Mouse (Mus musculus) MEL (cell line): ENCODE results near the gene Emilin2.

Experiments used
- CTCF ChIP-seq, 3 experiments: IDR thresholded peaks in 2 of 3; conservative IDR thresholded peaks in 1 of 3; 2 replicates each; pipeline ENCODE4 v1.5.1; 2011 to 2012; ENCODE audit warnings: low read length in 3 of 3, low read depth in 2 of 3, mild to moderate bottlenecking in 2 of 3, improper control_type of control experiment in 1 of 3, inconsistent platforms in 1 of 3, mixed read lengths in 1 of 3, moderate library complexity in 1 of 3; ENCODE audit not compliant: control insufficient read depth in 1 of 3, insufficient read depth in 1 of 3, poor library complexity in 1 of 3, severe bottlenecking in 1 of 3
- EP300 ChIP-seq, 2 experiments: IDR thresholded peaks; 2 replicates each; pipeline ENCODE4 v1.6.1; 2011; ENCODE audit warnings: improper control_type of control experiment in 2 of 2, low read length in 2 of 2, low read depth in 1 of 2, mild to moderate bottlenecking in 1 of 2
- KAT2A ChIP-seq: conservative IDR thresholded peaks from 2 replicates; pipeline ENCODE4 v1.6.1; 2012; ENCODE audit warnings: low read depth, low read length, improper control_type of control experiment, inconsistent platforms
- MAX ChIP-seq: IDR thresholded peaks from 2 replicates; pipeline ENCODE4 v1.6.1; 2011; ENCODE audit warnings: low read length, improper control_type of control experiment
- MAZ ChIP-seq: IDR thresholded peaks from 2 replicates; pipeline ENCODE4 v1.6.1; 2012; ENCODE audit warnings: low read depth, mild to moderate bottlenecking, inconsistent platforms, low read length, improper control_type of control experiment
- SMC3 ChIP-seq: IDR thresholded peaks from 2 replicates; pipeline ENCODE4 v1.6.1; 2011; ENCODE audit warnings: low read depth, low read length, improper control_type of control experiment
- TAL1 ChIP-seq: IDR thresholded peaks from 2 replicates; pipeline ENCODE4 v1.6.1; 2012; ENCODE audit warnings: mild to moderate bottlenecking, inconsistent platforms, low read length, moderate library complexity, mixed read lengths
- TCF12 ChIP-seq: IDR thresholded peaks from 2 replicates; pipeline ENCODE4 v1.6.1; 2014; ENCODE audit warnings: low read depth, mild to moderate bottlenecking, inconsistent platforms, low read length, improper control_type of control experiment, moderate library complexity
- UBTF ChIP-seq: IDR thresholded peaks from 2 replicates; pipeline ENCODE4 v1.6.1; 2012; ENCODE audit warnings: low read depth, mild to moderate bottlenecking, inconsistent platforms, low read length, improper control_type of control experiment, moderate library complexity, borderline replicate concordance; ENCODE audit not compliant: insufficient read depth

DNA sequence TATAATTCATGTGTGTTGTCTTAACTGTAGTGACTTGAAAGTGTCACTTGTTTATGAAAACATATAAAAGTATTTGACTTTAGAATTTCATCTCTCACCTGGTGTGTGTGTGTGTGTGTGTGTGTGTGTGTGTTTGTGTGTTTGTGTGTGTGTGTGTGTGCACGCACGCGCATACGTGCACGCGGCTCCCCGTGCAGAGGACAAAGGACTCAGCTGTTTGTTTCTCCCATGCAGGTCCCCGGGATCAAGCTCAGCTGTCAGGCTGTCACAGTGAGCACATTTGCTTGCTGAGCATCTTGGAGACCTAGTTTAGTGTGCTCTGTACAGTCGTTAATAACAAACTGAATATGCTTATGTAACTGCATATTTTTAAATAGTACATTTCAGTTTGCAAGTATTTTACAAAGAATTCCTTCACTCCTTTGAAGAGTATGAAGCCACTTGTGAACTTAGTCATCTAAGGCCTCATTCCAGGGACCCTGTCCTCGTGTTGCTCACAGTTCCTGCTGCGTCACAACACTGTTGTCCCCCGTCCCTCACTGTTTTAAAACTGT, 77.7 kb downstream of the Emilin2 start:
- TF ChIP-seq EP300 (IDR thresholded peaks at IDR 0.05; ENCODE audit: low read depth in 1 of 2, low read length in 2 of 2) (no peak), TAL1 (no peak), SMC3 (no peak), CTCF (IDR thresholded peaks at IDR 0.05 in 2 of 3, conservative IDR thresholded peaks at IDR 0.05 in 1 of 3; ENCODE audit: control insufficient read depth in 1 of 3, insufficient read depth in 1 of 3, low read depth in 2 of 3, low read length in 3 of 3, poor library complexity in 1 of 3, severe bottlenecking in 1 of 3) (no peak), KAT2A (no peak), MAX (no peak), TCF12 (no peak), UBTF (no peak), MAZ (no peak)
